Mouse (Mus musculus): ENCODE results near the gene Plagl1.

DNA sequence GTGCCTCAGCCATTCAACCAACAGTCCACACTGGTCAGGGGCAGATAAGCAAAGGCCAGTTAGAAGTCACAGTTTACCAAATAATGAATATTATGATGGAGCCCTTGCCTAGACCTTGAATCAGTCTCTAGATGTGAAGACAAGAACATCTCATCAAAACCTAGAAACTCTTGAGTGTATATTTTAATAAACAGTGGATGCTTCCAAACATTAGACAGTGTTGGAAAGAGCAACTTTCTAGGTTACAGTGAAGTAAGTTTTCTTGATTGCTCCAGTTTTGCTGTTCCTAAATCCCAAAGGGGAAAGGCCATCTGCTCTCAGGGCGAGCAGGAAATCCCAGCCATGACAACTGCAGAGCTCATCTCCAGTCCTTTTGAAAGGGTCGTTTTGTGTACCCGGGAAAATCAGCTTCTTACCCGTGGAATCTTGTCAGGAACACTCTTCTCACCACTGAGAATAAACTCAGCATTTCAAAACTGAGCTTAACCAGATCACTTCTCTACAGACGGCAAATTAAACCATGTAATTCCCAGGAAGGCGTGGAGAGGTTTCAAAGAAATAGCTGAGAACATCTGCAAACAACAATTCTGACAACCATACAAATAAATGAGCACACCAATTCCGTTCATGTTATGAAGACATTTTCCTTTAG lies 117.8 kb downstream of the Plagl1 start, which contains the start of gene Zc2hc1b:
- TF ChIP-seq EP300 (IDR thresholded peaks at IDR 0.05; ENCODE audit: low read depth) (no peak), CTCF (IDR thresholded peaks at IDR 0.05; ENCODE audit: low read depth) (no peak)

Data from heart, postnatal 0 days (tissue).